Mouse (Mus musculus): ENCODE data around the gene Prps1l3.
"Not testable (repeated sequence)": the region's sequence is repeated elsewhere in the genome, so short reads cannot be mapped to it uniquely, and the experiment has no call there.

The Prps1l3 gene

DNA sequence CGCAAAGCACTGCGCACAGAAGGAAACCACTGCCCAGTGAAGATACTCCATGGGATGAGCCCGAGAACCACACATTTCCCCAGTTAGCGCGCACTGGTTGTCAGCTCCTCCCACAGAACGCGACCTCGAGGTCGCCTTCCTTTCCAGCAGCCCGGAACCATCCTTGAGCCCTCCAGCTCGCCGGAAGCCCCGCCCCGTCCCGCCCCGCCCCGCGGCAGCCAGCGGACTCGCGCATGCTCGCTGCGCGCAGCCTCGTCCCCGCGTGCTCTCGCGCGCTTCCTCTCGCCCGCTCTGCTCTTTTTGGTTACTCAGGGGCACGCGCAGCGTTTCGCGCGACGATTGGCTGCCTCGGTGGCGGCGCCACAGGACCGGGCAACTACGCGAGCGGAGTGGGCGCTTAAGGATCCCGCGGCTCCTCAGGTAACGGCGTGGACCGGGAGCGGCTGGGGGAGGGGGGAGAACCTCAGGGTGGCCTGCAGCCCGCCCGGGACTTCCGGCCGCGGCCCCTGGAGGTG lies at the start of gene Prps1l3, which contains the start of gene Mipol1:
Prps1l3 (plus strand) TSS at position 221 of the 515 bp plus-strand sequence.
Mipol1 (plus strand) TSS at position 236 of the 515 bp plus-strand sequence.
- peak; percentile 98 for DNase-seq (ENCODE audit: low read depth, low spot score)

DNA sequence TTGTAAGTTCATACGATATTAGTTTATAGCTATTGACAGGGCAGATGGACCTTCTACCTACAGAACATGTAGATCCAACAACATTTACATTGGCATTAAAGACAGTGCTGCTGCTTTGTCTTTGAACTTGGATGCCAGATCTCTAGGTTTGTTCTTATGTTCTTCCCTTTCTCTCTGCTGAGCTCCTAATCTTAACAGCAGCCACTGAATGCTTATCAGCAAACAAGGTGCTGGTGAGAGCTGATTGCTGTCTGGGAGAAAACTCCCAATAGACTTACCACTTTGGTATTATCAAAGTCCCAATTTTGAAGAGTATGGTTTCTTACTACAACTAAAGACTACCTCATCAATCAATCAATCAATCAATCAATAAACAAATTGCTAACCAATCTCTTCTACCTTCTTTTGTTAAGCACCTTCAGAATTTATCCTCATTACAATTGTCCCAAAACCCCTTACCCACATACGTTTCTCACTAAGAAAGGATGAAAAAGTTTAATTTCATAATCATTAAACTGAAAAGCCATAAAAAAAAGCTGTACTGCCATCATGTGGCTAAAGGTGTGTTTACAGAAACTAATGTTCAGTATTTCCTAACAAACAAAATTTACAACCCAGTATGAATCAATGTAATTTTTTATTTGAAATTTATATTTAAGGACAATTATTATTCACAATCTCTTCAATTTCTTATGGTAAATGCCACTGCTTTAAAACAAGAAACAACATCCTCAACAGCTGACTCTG lies 45.6 kb upstream of the Prps1l3 start:
- no peak for DNase-seq (ENCODE audit: low read depth, low spot score)

DNA sequence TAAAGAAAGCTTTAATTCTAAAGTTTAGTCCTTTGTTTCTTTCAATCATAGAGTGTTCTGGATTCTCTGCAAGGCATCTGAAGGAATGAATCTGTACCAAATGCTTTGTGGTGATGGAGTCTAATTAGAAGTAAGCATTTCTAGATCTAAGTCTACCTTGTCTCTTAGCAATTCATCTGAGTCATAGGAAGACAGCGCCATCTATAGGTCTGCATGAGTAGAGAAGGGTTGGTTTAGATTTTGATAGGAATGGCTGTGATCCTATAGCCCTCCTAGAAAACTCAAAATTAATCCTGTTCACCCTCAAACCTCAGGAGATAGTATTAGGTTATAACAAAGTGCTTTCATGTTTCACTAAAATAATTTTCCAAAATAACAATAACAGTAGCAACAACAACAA lies 44.7 kb upstream of the Prps1l3 start:
- DNase-seq (ENCODE audit: low read depth, low spot score) = peak; percentile 23

DNA sequence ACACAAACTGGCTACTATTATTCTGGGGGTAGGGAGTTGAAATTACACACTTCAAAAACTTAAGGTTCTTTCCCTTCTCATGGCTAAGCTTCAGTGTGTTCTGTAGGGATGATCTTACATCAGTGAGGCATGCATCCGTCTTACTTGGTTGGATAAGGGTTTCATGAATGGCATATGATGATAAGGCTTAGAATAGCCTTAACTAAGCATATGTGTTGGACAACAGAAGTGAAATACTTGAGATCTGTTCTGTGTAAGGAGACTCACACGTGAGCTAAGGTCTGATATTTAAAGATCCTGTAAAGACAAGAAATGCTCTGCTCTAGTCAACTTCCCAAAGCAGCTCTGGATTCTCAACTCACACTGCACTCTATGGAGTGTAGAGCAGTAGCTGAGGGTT lies 44.1 kb upstream of the Prps1l3 start:
- DNase-seq (ENCODE audit: low read depth, low spot score) = no peak

DNA sequence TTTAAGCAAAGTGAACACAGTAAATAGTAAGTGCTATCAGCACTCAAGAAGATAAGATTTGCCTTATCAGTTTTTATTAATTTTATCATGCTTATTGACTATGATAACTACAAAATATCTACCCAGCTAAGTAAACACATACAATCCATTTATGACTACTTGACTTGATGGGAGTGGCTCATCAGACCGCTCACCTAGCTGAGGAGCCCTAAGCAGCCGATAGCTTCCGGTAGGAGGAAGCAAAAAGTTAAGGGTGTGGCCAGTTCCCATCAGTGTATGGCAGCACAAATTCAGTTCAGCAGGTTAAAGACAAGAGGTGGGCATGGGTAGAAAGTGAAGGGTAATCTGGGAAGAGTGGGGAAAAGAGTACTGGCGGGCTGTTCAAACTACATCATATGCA lies 43.2 kb upstream of the Prps1l3 start:
- DNase-seq (ENCODE audit: low read depth, low spot score) = no peak

DNA sequence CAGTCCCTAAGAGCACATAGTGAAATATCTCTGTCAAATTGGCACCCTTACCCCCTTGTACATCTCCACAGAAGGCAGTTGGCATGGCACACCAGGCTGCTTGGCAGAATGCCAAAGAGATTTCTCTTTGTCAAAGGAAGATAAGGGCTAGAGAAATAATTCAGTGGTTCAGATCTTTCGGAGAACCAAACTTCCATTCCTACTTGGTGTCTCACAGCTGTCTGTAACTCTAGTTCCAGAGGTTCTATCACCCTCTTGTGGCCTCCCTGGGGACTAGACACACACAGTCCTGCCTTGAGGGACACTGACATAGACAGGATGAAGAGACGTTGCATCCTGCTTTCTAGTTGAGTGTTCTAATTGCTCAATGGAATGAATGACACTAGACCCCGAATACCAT lies 35.6 kb upstream of the Prps1l3 start:
- peak; percentile 10 for DNase-seq (ENCODE audit: low read depth, low spot score)

DNA sequence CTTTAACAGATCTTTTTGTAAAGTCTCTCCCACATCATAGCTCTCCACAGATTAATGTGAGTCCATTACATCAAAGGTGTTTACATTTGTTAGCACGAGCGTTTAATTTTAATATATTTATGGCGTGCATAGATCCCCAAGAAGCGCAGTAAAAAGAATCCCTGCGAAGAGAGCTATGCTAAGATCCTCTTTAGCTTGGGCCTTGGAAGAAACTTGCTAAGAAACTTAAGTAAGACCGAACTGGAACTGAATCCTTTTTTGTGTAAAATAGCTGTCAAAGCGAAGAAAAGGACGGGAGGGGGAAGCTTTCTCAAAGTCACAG lies 34.0 kb upstream of the Prps1l3 start:
- no peak for DNase-seq (ENCODE audit: low read depth, low spot score)

DNA sequence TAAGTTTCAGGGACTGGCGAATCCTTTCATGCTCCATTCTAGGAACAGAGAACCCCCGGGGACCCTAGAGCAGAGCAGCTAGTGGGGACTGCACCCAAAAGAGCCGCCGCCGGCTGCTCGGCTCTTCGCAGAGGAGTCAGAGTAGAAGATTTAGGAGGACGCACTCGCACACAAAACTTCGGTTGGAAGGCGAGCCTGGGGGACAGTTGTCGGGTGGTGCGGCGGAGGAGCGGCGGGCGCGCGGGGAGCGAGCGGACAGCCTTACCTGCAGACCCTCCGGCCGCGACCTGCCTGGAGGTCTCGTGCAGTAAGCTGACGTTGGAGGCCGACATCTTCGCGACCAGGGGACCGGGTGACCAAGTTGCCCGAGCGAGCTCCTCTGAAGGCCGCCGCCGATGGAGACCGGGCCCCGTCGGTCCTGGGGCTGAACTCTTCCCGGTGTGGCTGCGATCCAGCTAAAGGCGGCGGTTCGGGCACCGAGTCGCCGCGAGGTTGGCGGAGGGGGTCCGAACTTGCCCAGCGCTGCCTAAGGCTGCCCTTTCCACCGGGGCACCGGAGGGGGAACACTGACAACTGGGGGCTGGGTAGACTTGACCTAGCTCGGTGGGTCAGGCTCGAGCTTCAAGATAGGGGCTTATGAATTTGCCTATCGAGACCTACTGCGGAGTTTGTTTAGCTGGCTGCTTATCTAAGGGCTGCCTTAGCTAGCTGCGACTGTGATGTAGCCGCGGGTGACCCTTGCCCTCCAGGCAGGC lies 33.4 kb upstream of the Prps1l3 start:
- DNase-seq (ENCODE audit: low read depth, low spot score) = peak; percentile 12

DNA sequence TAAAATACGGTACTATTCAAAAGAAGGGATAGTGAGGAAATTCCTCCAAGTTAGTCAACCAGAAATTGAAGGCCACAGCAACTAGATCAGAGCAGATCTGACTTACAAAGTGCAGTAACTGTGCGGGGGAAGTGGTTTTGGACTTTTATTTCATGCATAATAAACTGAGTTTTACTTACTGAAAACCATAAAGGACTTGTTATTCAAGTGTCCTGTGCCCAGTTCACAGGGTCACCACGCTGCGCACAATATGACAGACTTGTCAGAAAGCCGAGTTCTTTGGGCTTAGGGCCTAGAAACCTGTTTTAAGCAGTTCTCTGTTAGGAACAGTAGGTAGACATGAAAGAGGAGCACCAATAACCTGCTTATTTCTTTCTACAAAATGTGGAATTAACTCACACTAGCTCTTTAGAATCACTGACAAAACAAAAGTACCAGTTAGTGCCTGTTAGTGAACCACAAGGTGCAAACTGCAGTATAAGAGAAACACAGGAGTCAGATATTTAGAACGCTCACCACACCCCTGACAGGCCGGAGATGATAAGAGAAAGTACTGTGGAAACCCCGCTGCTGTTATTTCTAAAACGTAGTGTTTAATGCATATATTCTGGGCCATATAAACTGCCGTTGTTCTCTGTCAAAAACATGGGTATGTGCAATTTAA lies 32.7 kb upstream of the Prps1l3 start, which contains the start of gene Slc25a21:
Slc25a21 (minus strand) TSS at position 110 of the 664 bp plus-strand sequence.
- no peak for DNase-seq (ENCODE audit: low read depth, low spot score)

DNA sequence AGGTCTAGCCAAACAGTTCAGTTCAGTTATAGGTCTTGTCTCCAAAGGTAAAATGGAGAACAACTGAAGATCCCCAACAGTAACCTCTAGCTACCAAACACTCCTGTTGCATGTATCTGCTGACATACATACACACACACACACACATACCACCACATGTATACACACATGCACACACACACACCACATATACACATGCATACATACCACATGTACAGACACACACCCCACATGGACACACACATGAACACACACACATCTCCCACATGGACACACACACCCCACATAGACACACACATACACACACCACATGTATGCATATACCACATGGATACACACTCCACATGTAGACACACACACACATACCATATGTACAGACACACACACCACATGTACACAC lies 31.9 kb upstream of the Prps1l3 start:
- no peak for DNase-seq (ENCODE audit: low read depth, low spot score)

DNA sequence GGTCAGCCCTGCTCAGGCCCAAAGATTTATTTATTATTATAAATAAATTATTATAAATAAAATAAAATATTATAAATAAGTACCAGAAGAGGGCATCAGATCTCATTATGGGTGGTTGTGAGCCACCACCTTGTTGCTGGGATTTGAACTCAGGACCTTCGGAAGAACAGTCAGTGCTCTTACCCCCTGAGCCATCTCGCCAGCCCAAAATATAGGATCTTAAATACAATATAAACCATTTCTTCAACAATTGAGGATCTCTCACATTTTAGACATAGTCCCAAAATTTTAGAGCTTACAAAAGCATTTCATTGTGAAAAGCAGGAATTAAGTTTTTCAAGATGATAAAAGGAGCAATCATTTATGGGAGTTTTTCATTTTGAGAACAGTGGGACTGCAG lies 30.8 kb upstream of the Prps1l3 start:
- DNase-seq (ENCODE audit: low read depth, low spot score) = no peak

DNA sequence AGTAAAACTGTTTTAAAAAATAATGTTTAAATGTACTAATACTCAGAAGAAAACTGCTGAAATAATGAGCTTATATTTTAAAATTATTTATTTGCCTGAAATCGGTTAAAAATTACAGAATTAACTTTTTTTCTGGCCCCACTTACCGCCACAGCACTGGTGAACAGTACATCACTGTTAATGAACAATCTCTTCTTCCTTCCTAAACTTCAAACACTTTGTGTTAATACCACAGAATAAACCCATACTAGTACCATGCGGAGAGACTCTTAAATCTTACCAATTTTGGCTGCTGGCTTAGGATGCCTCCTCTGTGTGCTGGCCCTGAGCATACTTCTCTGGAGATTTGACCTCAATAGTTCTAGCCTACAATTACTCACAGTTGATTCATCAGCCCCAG lies 28.3 kb upstream of the Prps1l3 start:
- DNase-seq (ENCODE audit: low read depth, low spot score) = no peak

DNA sequence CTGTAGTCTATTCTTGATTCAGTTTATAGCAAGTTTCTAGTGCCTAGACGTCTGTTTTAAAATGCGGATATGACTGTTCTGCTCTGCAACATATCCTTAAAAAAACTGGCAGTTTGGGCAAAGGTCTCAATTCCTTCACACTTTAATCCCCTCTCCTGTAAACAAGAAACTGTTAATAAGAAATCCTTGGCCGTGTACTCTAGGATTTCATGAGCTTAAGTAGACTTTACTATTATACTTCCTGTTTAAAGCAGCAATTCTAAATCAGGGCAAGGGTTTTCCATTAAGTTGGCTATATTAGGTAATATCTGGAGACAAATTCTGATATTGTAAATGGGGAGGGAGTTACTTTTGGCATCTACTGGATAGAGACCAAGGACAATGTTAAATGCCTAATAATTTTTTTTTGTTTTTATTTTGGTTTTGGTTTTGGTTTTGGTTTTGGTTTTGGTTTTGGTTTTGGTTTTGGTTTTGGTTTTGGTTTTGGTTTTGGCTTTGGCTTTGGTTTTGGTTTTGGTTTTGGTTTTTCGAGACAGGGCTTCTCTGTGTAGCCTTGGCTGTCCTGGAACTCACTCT lies 25.8 kb upstream of the Prps1l3 start:
- no peak for DNase-seq (ENCODE audit: low read depth, low spot score)

DNA sequence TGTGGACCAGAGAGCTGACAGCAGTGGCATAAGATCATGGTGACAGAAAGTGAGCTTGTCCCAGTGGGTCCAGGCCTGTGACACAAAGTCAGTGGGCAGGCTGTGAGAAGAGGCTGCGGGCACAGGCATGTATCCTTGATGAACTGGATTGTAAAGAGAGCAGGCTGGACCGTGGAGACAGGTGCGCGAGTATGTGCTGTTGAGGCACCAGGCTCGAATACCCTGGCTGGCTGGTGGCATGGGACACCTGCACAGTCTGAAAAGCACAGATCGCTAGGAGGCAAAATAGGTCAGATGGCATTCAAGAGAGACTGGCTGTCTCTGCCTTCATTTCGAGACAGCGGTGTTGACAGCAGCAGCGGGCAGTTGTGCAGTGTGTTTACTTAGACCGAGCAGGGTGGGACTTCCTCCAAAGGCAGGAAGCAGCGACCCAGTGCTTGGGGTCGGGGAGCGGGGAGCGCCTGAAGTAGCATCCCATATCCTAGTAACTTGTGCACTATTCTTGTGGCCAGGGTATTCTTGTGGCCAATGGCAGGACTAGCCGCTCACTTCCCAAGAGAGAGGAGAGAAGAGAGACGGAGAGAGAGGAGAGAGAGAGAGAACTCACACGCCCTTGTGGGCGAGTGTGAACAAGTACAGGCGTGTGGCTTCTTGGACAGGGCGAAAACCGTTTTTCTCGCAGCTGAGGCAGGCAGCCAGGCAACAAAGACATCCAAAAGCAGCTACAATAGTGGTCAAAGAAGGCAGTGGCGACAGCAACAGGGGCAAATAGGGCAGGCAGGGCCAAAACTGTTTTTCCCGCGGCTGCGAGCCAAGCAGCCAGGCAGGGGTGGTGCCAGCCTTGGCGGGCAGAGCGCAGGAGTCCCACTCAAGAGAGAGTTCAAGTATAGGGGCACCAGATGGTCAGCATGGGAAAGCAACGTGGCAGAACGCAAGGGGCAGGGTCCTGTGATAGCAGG lies 18.6 kb upstream of the Prps1l3 start:
- DNase-seq (ENCODE audit: low read depth, low spot score) = peak; percentile 43

DNA sequence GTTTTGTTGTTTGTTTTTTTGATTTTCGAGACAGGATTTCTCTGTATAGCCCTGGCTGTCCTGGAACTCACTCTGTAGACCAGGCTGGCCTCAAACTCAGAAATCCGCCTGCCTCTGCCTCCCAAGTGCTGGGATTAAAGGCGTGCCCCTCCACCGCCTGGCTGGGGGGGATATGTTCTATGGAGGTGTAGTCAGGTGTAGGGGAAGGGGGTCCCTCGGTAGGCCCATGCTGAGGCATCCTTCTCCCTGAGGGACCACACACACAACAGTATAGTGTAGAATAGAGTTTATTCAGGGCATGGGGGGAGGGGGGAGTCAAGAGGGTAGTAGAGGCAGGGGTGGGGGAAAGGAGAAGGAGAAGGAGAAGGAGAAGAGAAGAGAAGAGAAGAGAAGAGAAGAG lies 17.7 kb upstream of the Prps1l3 start:
- DNase-seq (ENCODE audit: low read depth, low spot score) = not testable (repeated sequence)

DNA sequence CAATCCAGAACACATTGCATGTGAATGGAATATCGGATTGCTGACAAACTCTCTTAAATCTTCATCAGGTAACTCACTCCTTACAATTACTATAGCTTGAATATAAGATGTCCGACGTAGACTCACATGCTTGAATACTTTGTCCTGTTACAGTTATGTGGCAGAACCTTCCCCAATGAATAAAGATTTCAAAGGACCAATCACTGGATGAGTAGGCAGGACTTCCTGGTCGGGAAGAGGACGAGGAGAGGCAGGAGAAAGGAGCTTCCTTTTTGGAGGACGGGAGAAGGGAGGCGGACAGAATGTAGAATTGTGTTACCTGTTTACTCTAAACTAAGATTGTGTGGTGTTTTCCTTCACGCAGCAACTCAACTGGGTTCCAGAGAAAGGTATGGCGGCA lies 3.8 kb upstream of the Prps1l3 start:
- DNase-seq (ENCODE audit: low read depth, low spot score) = no peak

DNA sequence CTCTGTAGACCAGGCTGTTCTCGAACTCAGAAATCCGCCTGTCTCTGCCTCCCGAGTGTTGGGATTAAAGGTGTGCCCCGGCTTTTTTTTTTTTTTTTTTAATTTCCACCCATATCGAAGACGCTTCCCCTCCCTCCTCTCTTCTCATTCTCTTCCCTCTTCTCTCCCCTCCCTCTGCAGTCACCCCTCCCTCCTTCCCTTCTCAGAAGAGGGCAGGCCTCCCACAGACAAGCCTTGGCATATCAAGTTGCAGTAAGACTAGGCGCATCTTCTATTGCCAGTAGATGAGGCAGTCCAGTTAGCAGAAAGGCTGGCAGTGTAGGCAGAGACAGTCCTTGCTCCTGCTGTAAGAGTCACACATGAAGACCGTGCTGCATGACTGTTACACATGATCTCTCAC lies 2.4 kb upstream of the Prps1l3 start:
- no peak for DNase-seq (ENCODE audit: low read depth, low spot score)

DNA sequence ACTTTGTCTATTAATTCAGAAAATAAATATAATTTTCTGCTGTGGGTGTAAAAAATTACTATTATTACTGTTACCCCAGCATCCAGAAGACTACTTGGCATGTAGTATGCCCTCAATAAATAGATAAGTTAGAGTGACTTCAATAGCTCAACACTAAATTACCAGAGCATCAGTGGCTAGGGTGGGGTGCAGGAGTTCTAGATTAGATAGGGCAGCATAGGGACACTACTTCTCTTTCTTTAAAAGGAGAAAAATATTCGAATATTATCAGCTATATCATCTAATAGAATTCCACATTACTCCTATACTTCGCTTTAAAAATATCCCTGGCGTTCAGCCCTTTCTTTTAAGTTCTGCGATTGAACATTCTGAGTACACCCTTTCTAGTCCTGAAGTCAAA lies 509 bp upstream of the Prps1l3 start:
- no peak for DNase-seq (ENCODE audit: low read depth, low spot score)

DNA sequence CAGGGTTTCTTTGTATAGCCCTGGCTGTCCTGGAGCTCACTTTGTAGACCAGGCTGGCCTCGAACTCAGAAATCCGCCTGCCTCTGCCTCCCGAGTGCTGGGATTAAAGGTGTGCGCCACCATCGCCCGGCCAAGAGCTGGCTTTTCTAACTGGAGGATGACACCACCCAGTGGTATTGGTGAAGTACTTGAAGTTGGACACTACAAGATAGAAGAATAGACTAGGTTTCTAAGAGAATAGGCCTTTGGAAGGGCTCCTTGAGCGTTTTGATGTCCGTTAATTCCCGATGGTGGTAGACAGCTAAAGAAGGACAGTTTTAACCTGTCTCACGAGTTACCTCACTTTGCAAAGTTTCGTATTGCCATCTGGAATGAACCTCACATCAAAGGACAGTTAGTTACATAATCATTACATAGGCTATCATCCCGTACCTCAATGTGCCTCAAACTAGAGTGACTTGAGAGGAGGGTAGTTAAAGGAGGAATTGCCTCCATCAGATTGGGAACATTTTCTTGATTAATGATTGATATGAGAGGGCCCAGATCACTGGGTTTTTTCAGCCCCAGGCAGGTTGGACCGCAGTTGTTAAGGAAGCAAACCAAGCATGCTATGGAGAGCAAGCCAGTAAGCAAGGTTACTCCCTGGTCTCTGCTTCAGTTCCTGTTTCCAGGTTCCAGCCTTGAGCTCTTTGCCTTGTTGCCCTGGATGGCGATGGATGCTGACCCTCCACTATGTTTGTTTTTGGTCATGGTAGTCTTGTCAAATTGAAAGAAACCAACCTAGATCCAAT lies 1.1 kb downstream of the Prps1l3 start:
- peak; percentile 70 for DNase-seq (ENCODE audit: low read depth, low spot score)

DNA sequence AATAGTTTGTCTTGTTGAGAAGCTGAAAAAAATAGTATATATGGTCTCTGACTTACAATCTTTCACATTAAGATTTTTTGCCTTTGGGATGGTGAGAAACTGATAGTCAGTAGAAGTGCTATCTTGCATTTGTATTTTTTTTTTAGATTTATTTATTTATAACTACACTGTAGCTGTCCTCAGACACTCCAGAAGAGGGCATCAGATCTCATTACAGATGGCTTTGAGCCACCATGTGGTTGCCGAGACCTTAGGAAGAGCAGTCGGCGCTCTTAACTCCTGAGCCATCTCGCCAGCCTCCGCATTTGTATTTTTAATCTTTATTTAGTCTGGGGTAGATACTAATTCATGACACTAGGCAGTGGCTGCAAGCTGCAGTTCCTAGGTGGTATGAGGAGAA lies 3.2 kb downstream of the Prps1l3 start:
- DNase-seq (ENCODE audit: low read depth, low spot score) = no peak

All from CD4-positive, CD25-positive, alpha-beta regulatory T cell, adult 2 months (primary cell).